Mouse (Mus musculus): ENCODE measurements around the gene Ssh1.

Ssh1 gene

DNA sequence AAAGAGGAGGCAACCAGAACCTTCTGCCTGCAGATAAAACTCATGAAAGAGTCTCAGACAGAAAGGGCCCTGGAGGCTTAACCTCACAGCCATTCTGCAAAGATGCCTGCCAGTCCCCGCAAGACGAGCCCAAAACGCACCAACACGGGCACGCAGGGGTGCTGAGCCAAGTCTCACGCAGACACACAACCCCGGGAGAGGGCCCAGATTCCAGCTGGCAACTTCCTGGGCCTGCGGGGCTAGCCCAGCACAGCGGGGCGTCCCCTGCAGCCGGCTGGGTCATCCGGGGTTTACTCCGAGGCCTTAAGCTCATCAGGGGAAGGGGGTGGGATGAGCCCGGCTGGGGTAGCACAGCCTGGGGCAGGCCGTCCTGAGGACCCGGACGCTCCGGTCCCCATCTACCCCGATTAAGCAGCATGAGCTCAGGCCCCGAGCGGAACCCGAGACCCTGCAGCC is 635 bp downstream of the Ssh1 start:
- peak in 1 of 2 experiments; percentile 62 for DNase-seq (ENCODE audit: low spot score in 2 of 2)

- DNase-seq (ENCODE audit: low spot score in 2 of 2), result no peak
Observed at GRCm38 (mm10) chr5:113992339-113992831, 1.3 kb downstream of the Ssh1 start.

GRCm38 (mm10) chr5:113991141-113991540 is 2.6 kb downstream of the Ssh1 start:
- DNase-seq (ENCODE audit: low spot score in 2 of 2), result no peak

GRCm38 (mm10) chr5:113990593-113990992 is 3.1 kb downstream of the Ssh1 start:
- no peak for DNase-seq (ENCODE audit: low spot score in 2 of 2)

DNA sequence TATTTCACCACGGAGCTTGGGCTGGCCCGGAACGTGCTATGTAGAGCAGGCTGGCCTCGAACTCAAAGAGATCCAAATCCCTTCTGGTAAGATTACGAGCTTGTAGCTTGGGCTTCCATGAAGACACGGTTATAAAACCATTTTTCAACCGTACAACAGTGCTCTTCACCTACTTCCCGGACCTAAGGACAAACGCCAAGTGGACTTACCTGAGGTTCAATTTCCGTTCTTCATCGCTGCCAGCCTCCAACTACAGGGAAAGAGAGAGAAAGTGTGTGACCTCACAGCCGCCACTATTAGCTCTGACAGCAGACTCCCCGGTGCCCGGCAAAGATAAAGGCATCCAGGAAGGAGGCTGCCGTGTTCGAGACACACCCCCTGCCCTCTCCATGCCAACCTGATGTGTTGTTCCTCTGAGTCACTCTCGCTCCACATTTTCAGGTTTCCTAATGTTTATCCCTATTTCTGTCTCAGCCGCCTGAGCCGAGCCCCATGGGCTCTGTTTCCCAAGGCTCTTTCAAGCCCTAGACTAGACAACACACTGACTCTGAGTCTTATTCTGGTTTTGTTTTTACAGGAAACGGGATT is 4.2 kb downstream of the Ssh1 start:
- no peak for DNase-seq (ENCODE audit: low spot score in 2 of 2)

DNA sequence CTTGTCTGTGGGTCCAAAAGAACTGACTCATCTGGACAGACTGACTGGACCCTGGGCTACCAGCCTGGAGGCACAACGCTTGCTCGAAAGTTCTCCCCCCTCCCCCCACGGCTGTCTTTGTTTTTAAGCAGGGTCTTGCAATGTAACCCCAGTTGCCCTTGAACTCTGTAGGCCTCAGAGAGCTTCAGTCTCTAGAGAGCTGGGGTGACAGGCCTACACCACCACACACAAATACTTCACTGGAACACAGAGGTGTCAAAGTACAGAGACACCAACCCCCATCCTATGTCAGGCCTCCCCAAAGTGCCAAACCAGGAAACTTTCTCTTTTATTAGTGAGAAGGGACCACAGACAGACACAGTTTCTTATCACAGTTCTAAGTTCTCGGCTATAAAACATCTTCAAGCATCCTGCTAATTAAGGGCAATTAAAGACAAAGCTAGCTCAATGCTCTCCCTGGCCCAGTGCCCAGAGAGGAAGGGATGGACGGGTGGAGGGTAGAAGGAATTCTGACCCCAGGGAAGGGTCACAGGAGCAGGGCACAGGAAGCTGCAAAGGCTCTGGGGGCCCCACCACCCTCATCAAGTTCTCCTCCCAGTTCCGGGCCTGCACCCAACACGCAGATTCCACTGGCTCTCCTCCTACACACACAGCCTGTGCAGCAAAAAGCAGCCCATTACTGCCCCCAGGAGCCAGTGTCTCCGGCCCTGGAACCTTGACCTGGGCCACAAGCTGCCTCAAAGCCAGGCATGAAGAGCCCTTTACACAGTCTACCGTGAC is 7.3 kb downstream of the Ssh1 start:
- no peak for DNase-seq (ENCODE audit: low spot score in 2 of 2)

DNA sequence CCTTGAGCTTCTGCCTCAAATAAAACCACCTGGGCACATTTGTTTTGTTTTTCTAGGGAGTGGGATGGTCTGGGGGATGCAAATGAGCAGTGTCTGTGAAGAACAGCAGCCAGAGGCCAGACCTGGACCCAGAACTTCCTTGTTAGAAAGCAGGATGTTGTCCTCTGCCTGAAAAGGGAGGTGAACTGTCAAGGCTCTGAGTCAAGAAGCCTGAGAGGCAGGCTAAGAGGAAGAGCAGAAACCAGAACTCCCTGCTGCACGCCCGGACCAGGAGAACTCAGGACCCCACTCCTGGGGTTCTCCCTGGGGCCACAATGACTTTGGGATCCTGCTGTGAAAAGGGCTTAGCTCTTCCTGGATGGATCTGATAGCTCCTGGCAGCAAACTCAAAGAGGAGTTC is 8.0 kb downstream of the Ssh1 start:
- no peak for DNase-seq (ENCODE audit: low spot score in 2 of 2)

- no peak for DNase-seq (ENCODE audit: low spot score in 2 of 2)
Observed at GRCm38 (mm10) chr5:113984025-113984740, 9.5 kb downstream of the Ssh1 start.

DNA sequence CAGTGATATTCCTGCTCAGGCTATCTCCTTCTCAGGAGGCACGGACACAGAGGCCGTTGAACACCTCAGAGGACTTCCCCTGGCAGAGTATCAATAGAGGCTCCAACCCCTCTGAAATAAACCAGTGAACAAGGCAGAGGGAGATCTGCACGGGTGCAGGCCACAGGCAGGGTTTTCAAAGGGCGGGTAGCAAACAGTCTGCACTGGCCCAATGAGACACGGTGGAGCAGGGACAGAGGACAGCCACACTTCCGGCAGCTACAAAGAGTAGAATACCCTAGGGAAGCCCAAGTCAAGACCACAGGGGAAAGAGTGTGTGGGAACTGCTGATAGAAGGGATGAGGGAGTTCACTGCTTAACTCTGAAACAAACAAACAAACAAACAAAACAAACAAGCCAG is 10.2 kb downstream of the Ssh1 start:
- DNase-seq (ENCODE audit: low spot score in 2 of 2), result no peak

DNA sequence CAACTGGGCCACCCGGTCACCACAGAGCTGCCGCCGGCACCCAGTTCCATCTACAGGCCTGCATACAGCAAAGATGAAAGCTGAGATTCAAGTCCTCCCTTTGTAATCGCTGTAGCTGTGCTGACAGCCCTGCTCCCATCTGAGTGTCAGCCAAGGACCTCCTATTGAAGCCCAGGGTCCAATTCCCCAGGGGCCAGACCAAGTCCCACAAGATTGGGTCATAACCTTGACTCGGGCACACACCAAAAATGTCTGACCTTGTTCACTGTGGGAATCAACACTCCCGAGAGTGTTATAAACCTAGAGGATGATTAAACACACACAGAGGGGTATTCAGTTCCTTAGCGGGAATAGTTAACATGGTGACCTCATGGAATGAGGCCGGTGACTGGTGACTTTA is 11.9 kb downstream of the Ssh1 start:
- DNase-seq (ENCODE audit: low spot score in 2 of 2), result no peak

DNA sequence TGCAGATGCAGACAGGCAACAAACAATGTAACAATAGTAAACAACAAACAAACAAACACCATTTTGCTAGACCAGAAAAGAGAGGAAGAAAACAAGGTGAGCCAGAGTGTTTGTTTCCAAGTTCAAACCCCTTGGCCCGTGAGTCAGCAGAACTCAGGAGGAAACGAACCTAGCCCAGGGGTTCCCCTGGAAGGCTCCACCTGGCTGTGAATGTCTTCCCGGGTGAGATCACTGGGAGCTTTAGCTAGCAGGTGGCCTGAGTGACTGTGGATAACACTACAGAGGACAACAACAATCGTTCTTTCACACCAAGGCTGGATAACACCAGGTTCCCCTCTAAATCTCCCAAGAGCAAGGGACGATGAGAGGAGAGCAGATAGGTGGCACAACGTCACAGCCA is 12.5 kb downstream of the Ssh1 start:
- no peak for DNase-seq (ENCODE audit: low spot score in 2 of 2)

DNA sequence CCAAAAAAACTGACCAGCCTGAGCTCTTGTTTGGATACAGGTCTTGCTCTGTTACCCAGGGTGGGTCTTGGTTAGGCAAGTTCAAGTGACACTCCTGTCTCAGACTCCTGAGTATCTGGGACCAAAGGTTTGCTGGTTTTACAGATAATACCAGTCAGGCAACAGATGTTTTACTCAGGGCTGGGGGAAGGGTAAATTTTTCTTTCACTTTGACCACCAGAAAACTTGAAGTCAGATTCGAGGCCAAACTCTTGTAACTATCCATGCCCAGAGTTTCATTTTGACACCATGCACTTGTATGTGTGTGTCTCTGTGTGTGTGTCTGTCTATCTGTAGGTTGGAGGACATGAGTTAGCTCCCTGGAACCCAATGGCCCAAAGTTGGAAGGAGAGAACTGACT is 13.2 kb downstream of the Ssh1 start:
- no peak for DNase-seq (ENCODE audit: low spot score in 2 of 2)

DNA sequence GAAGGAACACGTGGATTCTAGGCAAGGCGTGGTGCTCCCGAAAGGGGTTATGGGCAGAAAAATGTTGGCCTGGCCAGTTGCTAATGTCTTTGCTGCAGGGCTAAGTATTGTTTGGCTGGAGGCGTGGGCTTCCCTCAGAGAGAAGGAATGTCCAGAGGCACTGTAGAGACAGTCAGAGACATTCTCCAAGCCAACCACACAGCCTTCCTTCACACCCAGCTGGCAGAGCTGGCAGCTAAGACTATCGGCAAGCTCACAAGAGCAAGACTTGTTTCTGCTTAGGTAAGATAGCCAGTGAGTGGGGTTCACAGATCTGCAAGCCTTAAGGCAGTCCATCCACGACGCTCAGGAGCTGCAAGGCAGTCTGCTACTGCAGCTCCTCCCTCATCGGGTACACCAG is 16.4 kb downstream of the Ssh1 start:
- DNase-seq (ENCODE audit: low spot score in 2 of 2), result no peak

GRCm38 (mm10) chr5:113976597-113976996 is 17.1 kb downstream of the Ssh1 start:
- DNase-seq (ENCODE audit: low spot score in 2 of 2), result no peak

GRCm38 (mm10) chr5:113975538-113976215 is 18.0 kb downstream of the Ssh1 start:
- DNase-seq (ENCODE audit: low spot score in 2 of 2), result no peak

DNA sequence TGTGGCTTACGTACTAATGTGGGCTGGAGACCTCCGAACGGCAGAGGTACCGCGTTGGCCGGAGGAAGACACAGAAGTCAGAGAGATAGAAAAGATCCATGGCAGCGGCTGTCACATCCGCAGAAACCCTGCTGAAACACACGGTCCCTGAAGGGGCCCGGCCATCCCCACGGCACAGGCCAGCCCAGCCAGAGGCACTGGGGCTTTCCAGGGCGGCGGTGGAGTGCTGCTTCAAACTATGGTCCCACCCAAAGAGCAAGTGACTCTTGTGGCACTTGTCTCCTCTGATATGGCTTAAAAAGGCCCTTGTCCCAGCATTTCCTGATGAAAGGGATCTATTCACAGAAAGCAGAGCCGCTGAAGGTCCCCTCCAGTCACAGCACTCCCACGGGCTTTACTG is 19.1 kb downstream of the Ssh1 start:
- DNase-seq (ENCODE audit: low spot score in 2 of 2), result no peak

- no peak for DNase-seq (ENCODE audit: low spot score in 2 of 2)
Observed at GRCm38 (mm10) chr5:113973790-113974189, 19.9 kb downstream of the Ssh1 start.

GRCm38 (mm10) chr5:113972589-113973515 is 20.8 kb downstream of the Ssh1 start:
- DNase-seq (ENCODE audit: low spot score in 2 of 2), result no peak

DNA sequence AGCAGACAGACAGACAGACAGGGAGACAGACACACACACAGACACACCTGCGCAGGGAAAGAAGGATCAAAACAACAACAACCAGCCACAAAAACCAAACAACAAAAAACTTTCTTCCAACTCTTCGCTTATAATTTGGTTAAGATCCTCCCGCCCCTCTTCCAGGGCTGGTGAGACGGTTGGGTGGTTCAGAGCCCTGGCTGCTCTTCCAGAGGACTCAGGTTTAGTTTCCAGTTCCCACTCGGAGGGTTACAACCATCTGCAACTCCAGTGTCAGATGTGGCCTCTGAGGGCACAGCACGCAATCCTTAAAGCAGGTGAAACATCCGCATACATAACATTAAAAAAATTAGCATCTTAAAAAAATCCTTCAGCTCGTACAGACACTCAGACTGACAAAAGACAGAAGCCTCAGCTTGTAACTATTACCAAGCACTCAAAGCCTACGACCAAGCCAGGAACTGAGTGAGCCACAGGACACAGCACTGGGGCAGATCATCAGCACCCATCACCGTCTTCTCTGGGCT is 22.2 kb downstream of the Ssh1 start:
- DNase-seq (ENCODE audit: low spot score in 2 of 2), result no peak

GRCm38 (mm10) chr5:113968371-113968770 is 25.3 kb downstream of the Ssh1 start:
- DNase-seq (ENCODE audit: low spot score in 2 of 2), result no peak
